Mouse (Mus musculus) neural tube, embryonic 15.5 days (tissue): Measurements from ENCODE around the gene Cass4. TPM values are rescaled to one million over a fixed set of nuclear protein-coding genes. Genes with fewer than 3 reads are reported as not detected.

Source experiments
- ATAC-seq: fragments of 200-750 bp; cut with Nextera tagmentation; 2 replicates; pipeline ENCODE4 v1.8.0; 2017; ENCODE audit warnings: mild to moderate bottlenecking, moderate TSS enrichment, moderate library complexity; ENCODE audit not compliant: low FRiP score
- H3K27ac ChIP-seq: fragments of 300-500 bp; sonication (generic); replicated peaks from 2 replicates; pipeline ENCODE4 v1.5.1; 2015; ENCODE audit warnings: mild to moderate bottlenecking, inconsistent platforms
- H3K27me3 ChIP-seq: fragments of 300-500 bp; sonication (generic); replicated peaks from 2 replicates; pipeline ENCODE4 v1.6.1; 2015; ENCODE audit warnings: inconsistent platforms
- H3K36me3 ChIP-seq: fragments of 300-500 bp; sonication (generic); 2 replicates; pipeline ENCODE4 v1.6.1; 2015; ENCODE audit warnings: inconsistent platforms
- H3K4me1 ChIP-seq: fragments of 300-500 bp; sonication (generic); 2 replicates; pipeline ENCODE4 v1.6.1; 2015; ENCODE audit warnings: inconsistent platforms
- H3K4me2 ChIP-seq: fragments of 300-500 bp; sonication (generic); 2 replicates; pipeline ENCODE4 v1.6.1; 2015; ENCODE audit warnings: inconsistent platforms, mild to moderate bottlenecking, moderate library complexity
- H3K4me3 ChIP-seq: fragments of 300-500 bp; sonication (generic); replicated peaks from 2 replicates; pipeline ENCODE4 v1.5.1; 2015; ENCODE audit warnings: mild to moderate bottlenecking, inconsistent platforms
- H3K9ac ChIP-seq: fragments of 300-500 bp; sonication (generic); replicated peaks from 2 replicates; pipeline ENCODE4 v1.6.1; 2015; ENCODE audit warnings: mild to moderate bottlenecking, inconsistent platforms
- H3K9me3 ChIP-seq: fragments of 300-500 bp; sonication (generic); replicated peaks from 2 replicates; pipeline ENCODE4 v1.6.1; 2016; ENCODE audit warnings: inconsistent platforms
- WGBS: fragments of 180-500 bp; shearing (Covaris S2); methylation state at CpG from one replicate; pipeline ENCODE4 v1.1.7; 2015; ENCODE audit warnings: mixed read lengths; 5-methylcytosine and 5-hydroxymethylcytosine counted together
- polyA plus RNA-seq: library from polyadenylated mRNA; unstranded; fragments of >200 nt; fragmentation: Nextera tagmentation; extraction: Ambion mirVana; gene quantifications from 2 replicates; pipeline ENCODE4 v1.2.1, GENCODE M21; 2015

Gene Cass4
- polyA plus RNA-seq, 1 experiment from 2014 or later = 0.17 TPM

- Histone ChIP-seq H3K9me3 (no peaks in the 10 kb centered on the region), H3K4me1 (0 out of 2 replicates have a peak, but pooled peaks cover 4% of the 10 kb centered on the region), H3K36me3 (peaks cover 1% of the 10 kb centered on the region; the same call in 1 of the 2 replicates), H3K4me2 (no peak overlapping the region), H3K27me3 (peaks cover 3% of the 10 kb centered on the region; the same call in 1 of the 2 replicates), H3K4me3 (no peak overlapping the region), H3K9ac (no peak overlapping the region), H3K27ac (no peak overlapping the region)
- 35% methylated on average over 6 of the region's 6 CpGs for WGBS
- ATAC-seq = no peak
Measured at GRCm38 (mm10) chr2:172474970-172475369, 81.4 kb downstream of the Cass4 start.

GRCm38 (mm10) chr2:172476707-172477260, 83.2 kb downstream of the Cass4 start:
- no peak overlapping the region for H3K4me3 ChIP-seq
- H3K27me3 ChIP-seq = peaks cover 3% of the 10 kb centered on the region; the same call in 1 of the 2 replicates
- 0 out of 2 replicates have a peak, but pooled peaks cover 4% of the 10 kb centered on the region for H3K4me1 ChIP-seq
- no peak overlapping the region for H3K27ac ChIP-seq
- H3K4me2 ChIP-seq = no peak overlapping the region
- ATAC-seq = no peak
- no peaks in the 10 kb centered on the region for H3K9me3 ChIP-seq
- no peaks in the 10 kb centered on the region for H3K36me3 ChIP-seq
- WGBS = 44% methylated on average over 10 of the region's 10 CpGs
- H3K9ac ChIP-seq = no peak overlapping the region

- ATAC-seq = no peak
- H3K27ac ChIP-seq = no peak overlapping the region
Measured at GRCm38 (mm10) chr2:172477350-172477749, 83.8 kb downstream of the Cass4 start.

GRCm38 (mm10) chr2:172477860-172478259, 84.3 kb downstream of the Cass4 start:
- H3K4me2 ChIP-seq = no peak overlapping the region
- peaks cover 3% of the 10 kb centered on the region; the same call in 1 of the 2 replicates for H3K27me3 ChIP-seq
- WGBS = 11% methylated on average over 2 of the region's 2 CpGs
- H3K4me1 ChIP-seq = 0 out of 2 replicates have a peak, but pooled peaks cover 4% of the 10 kb centered on the region
- H3K36me3 ChIP-seq = no peaks in the 10 kb centered on the region
- no peak overlapping the region for H3K27ac ChIP-seq
- ATAC-seq = 0 out of 2 replicates have a peak, but pooled peaks have one; percentile 14
- H3K9ac ChIP-seq = no peak overlapping the region
- H3K4me3 ChIP-seq = no peak overlapping the region
- no peaks in the 10 kb centered on the region for H3K9me3 ChIP-seq

More at GRCm38 (mm10) chr2:172477350-172477749, 83.8 kb downstream of the Cass4 start:
- Histone ChIP-seq H3K27me3 (peaks cover 3% of the 10 kb centered on the region; the same call in 1 of the 2 replicates), H3K9ac (no peak overlapping the region), H3K4me1 (0 out of 2 replicates have a peak, but pooled peaks cover 4% of the 10 kb centered on the region), H3K36me3 (no peaks in the 10 kb centered on the region), H3K4me3 (no peak overlapping the region), H3K4me2 (no peak overlapping the region), H3K9me3 (no peaks in the 10 kb centered on the region)
- WGBS = 46% methylated on average over 3 of the region's 3 CpGs

GRCm38 (mm10) chr2:172480296-172480695, 86.7 kb downstream of the Cass4 start:
- ATAC-seq = no peak
- WGBS = 76% methylated on average over 7 of the region's 7 CpGs
- H3K4me3 ChIP-seq = no peak overlapping the region

GRCm38 (mm10) chr2:172481654-172482385, 88.2 kb downstream of the Cass4 start:
- Histone ChIP-seq H3K27me3 (no peaks in the 10 kb centered on the region; the same call in 1 of the 2 replicates), H3K4me3 (no peak overlapping the region)
- ATAC-seq = no peak

More at GRCm38 (mm10) chr2:172480296-172480695, 86.7 kb downstream of the Cass4 start:
- peaks cover 3% of the 10 kb centered on the region; the same call in 1 of the 2 replicates for H3K27me3 ChIP-seq
- H3K27ac ChIP-seq = no peak overlapping the region
- no peaks in the 10 kb centered on the region for H3K9me3 ChIP-seq
- H3K36me3 ChIP-seq = no peaks in the 10 kb centered on the region
- H3K4me2 ChIP-seq = no peak overlapping the region
- peaks cover 5% of the 10 kb centered on the region; the same call in 1 of the 2 replicates for H3K4me1 ChIP-seq
- H3K9ac ChIP-seq = no peak overlapping the region

More at GRCm38 (mm10) chr2:172481654-172482385, 88.2 kb downstream of the Cass4 start:
- Histone ChIP-seq H3K36me3 (no peaks in the 10 kb centered on the region), H3K9ac (no peak overlapping the region), H3K4me2 (no peak overlapping the region), H3K27ac (no peak overlapping the region), H3K9me3 (no peaks in the 10 kb centered on the region), H3K4me1 (peaks cover 5% of the 10 kb centered on the region; the same call in 1 of the 2 replicates)
- WGBS = 87% methylated on average over 16 of the region's 16 CpGs

Other genes with a start within 250 kb of the Cass4 start
- 0.26 and 0.28 TPM in 2 replicates for gene Mc3r, start 145.3 kb upstream of the Cass4 start, polyA plus RNA-seq
- gene Fam210b, start 48.2 kb upstream of the Cass4 start, polyA plus RNA-seq = 18.7 and 19.5 TPM in 2 replicates
- gene Aurka, start 23.3 kb upstream of the Cass4 start, polyA plus RNA-seq = 11.7 and 34.1 TPM in 2 replicates
- gene Cstf1, start 23.1 kb upstream of the Cass4 start, polyA plus RNA-seq = 22.4 and 27.5 TPM in 2 replicates
- 89.8 and 93.4 TPM in 2 replicates for gene Rtf2, start 46.8 kb downstream of the Cass4 start, polyA plus RNA-seq
- 1.1 and 1.4 TPM in 2 replicates for gene Gcnt7, start 64.8 kb downstream of the Cass4 start, polyA plus RNA-seq
- gene Fam209, start 78.7 kb downstream of the Cass4 start, polyA plus RNA-seq = not detected in 2 replicates
- 0.26 and 0.64 TPM in 2 replicates for gene Tfap2c, start 155.8 kb downstream of the Cass4 start, polyA plus RNA-seq